Mouse (Mus musculus) cerebellum, postnatal 4 days (tissue): Measurements from ENCODE around the gene 4930407I10Rik.
A peak's percentile ranks its signal among the peaks of the same experiment; 100 is the strongest.

ENCODE experiments used
- DNase-seq, 2 experiments: peaks; one replicate each; pipeline ENCODE4 v3.0.0; 2022; ENCODE audit warnings: low spot score in 2 of 2, mixed read lengths in 1 of 2

Gene 4930407I10Rik

GRCm38 (mm10) chr15:82052544-82052943 lies 6.4 kb upstream of the 4930407I10Rik start:
- DNase-seq = no peak

- no peak for DNase-seq
Observed at GRCm38 (mm10) chr15:82063909-82064308, 5.0 kb downstream of the 4930407I10Rik start.

- peak in 1 of 2 experiments; percentile 79 for DNase-seq
Observed at GRCm38 (mm10) chr15:82065511-82065910, 6.6 kb downstream of the 4930407I10Rik start.

- DNase-seq = no peak
Observed at GRCm38 (mm10) chr15:82069898-82070297, 10.9 kb downstream of the 4930407I10Rik start, which contains the start of gene Mei1. Gene Mei1, plus strand, starts transcription at chr15:82069996.

DNA sequence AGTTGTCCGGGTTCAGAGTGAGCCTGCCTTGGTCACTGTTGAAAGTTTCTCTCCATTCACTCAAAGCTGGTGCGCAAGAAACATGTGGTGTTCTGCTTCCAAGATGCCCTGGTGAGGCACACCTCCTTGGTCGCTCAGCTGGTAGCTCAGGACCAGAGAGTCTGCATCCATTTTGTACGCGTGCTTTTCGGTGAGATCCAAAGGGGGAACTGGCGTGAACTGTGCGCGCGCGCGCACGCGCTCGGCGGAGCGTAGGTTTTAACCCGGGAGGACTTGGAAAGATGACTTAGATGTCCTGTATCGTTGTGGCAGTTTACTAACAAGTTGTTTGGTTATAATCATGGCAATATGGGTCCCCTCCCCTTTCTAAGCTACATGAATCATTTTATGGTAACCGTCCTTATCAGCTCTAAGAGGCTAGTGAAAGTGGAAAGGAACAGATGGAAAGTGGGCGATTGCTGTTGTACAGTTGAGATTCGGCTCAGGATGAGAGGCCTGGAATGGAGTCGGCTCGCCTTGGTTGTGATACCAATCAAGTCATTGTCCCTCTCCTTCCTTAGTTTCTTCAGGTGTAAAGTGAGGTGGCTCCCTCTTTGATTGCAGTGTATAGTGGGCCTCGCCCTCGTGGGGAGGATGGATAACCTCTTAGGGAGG lies 13.0 kb downstream of the 4930407I10Rik start:
- no peak for DNase-seq

DNA sequence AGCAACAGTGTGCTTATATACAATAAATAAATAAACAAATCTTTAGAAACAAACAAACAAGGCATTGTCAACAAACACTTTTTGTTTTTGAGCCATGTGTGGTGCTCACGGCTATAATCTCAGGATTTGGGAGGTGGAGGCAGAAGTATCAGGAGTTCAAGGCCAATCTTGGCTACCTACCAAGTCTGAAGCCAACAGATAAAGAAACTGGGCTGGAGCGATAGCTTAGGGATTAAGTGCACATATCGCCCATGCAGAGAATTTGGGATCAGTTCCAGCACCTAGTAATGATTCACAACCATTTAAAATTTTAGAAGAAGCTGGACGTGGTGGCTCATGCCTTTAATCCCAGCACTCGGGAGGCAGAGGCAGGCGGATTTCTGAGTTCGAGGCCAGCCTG lies 14.5 kb downstream of the 4930407I10Rik start:
- no peak for DNase-seq

DNA sequence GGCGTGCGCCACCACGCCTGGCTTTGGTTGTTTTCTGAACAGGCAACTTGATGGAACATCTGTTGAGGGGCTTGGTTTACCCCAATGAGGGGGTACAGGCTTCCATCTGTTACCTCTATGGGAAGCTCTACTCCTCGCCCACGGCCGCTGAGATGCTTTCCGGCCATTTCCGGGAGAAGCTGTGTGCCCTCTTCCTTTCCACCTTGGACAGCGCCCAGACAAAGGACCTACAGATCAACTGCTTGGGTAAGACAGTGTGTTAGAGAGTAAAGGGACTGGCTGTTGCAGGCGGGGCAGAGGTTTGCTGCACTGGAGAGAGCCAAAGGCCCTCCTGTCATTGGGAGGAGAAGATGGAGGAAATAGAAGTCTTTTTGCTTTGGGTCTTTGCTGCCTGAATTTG lies 20.9 kb downstream of the 4930407I10Rik start:
- no peak for DNase-seq

DNA sequence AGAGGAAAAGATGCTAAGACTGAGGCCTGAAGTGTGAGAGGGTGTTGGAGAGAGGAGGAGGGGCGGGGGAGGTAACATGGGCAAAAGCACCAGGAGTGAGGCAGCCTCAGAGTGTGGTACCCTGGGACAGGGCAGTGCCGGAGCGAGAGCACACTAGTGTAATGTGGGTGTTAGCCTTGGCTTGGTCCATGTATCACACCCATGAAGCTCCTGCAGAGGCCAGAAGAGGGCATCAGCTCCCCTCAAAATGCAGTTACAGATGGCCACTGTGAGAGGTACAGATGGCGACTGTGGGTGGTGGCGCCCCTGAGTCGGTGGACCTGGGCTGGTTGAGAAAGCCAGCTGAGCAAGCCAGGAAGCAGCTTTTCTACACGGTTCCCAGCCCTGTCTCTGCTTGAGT lies 22.2 kb downstream of the 4930407I10Rik start:
- peak in 1 of 2 experiments; percentile 46 for DNase-seq

- DNase-seq = no peak
Observed at GRCm38 (mm10) chr15:82085606-82086005, 26.7 kb downstream of the 4930407I10Rik start.

- no peak for DNase-seq
Observed at GRCm38 (mm10) chr15:82086131-82086530, 27.2 kb downstream of the 4930407I10Rik start.

GRCm38 (mm10) chr15:82087266-82087665 lies 28.3 kb downstream of the 4930407I10Rik start:
- DNase-seq = no peak

GRCm38 (mm10) chr15:82091061-82091460 lies 32.1 kb downstream of the 4930407I10Rik start:
- DNase-seq = no peak

DNA sequence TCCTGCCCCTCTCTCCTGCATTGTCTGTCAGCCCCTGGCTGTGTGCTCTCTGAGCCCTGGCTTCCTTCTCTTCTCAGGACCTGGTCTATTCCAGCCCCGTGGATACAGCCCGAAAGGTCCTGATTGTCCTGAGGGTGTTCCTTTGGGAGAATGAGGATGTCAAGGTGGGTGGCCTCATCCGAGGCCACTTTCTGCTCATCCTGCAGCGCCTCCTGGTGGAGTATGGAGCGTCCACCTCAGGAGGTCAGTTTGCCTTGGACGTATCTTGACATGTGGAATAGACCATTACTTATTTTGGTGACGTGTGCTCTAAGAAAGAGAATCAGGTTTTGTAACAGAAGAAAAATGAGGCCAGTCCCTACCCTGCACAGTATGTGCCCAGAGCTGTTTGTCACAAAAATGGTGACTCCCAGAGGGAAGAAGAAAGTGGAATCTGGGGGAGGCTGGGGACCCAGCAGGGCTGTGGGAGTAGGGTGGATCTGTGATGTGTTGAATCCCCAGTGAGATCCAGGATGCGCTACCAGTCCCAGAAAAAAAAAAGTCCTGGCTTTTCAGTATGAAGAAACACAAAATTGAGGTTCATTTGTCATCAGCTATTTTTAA lies 48.1 kb downstream of the 4930407I10Rik start:
- DNase-seq = peak; percentile 37 to 66
